Mouse (Mus musculus) brain, embryonic 14.5 days (tissue): ENCODE measurements at regions not wholly inside any gene's neighbourhood (a gene's known extent, or its start where the extent isn't known, plus 50 kb on each side); places are given as distances from the start of the nearest gene placed in this dataset.

Source experiments
- DNase-seq: peaks from one replicate; pipeline ENCODE4 v3.0.0-alpha.2; 2011; ENCODE audit warnings: low read depth
- CTCF ChIP-seq: fragments of 200-500 bp; IDR thresholded peaks from 2 replicates; pipeline ENCODE4 v1.5.1; 2012; ENCODE audit warnings: inconsistent platforms, mild to moderate bottlenecking, moderate library complexity, borderline replicate concordance; ENCODE audit not compliant: insufficient read depth, insufficient read length; ENCODE audit errors: extremely low read depth
- POLR2A ChIP-seq: fragments of 200-500 bp; IDR thresholded peaks from 2 replicates; pipeline ENCODE4 v1.6.1; 2012; ENCODE audit warnings: mild to moderate bottlenecking, inconsistent platforms, borderline replicate concordance; ENCODE audit not compliant: poor library complexity, insufficient read depth, insufficient read length, severe bottlenecking; ENCODE audit errors: extremely low read depth

DNA sequence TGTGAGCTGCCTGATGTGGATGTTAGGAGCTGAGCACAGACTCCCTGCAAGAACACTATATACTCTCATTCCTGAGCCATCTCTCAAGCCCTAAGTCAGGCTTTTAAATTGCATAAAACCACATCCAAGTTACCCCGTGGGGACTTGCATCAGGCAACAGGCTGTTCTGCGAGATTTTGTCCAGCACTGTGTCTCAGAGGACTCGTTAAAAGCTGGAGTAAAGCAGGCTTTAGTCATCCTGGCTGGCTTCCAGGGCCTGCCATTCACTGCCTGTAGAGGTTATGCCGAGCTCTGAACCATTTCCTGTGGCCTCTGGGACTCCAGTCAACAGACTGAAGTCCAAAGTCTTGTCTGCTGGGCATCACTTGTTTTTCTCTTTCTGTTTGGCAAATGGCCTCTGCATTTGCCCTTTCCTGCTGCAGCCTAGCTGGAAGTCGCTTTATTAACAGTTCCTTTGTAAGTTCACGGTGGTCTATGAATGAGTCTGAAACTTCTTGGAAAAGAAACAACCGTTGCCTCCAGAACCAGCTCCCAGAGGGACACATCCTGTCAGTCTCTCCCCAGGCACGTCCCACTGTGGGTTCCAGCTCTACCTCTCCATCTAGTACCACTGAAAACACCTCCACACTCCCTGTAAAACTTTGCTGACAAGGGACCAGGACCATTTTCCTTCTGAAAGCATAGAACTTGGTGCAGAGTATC lies 61.8 kb upstream of the C1qtnf3 start:
- no peak for TF ChIP-seq CTCF
- TF ChIP-seq POLR2A = no peak
- DNase-seq = peak; percentile 86

DNA sequence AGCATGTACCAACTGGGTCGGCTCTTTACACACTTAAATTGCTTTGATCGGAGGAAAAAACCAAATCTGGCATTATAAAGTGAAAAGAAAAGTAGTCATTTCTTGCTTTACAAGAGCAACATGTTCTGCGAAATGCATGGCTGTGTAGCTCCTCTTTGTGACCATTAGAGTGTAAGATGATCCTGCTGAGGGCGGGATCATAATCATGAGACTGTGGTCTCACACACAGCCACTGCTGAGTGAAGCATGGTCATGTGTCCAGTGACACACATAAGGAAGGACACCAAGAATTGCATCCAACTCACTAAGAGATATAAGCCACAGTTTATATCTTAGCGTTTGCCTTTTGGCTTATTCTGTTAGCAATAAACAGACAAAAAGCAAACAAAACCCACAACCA lies 53.8 kb upstream of the C1qtnf3 start:
- DNase-seq = no peak
- no peak for TF ChIP-seq CTCF
- TF ChIP-seq POLR2A = no peak

DNA sequence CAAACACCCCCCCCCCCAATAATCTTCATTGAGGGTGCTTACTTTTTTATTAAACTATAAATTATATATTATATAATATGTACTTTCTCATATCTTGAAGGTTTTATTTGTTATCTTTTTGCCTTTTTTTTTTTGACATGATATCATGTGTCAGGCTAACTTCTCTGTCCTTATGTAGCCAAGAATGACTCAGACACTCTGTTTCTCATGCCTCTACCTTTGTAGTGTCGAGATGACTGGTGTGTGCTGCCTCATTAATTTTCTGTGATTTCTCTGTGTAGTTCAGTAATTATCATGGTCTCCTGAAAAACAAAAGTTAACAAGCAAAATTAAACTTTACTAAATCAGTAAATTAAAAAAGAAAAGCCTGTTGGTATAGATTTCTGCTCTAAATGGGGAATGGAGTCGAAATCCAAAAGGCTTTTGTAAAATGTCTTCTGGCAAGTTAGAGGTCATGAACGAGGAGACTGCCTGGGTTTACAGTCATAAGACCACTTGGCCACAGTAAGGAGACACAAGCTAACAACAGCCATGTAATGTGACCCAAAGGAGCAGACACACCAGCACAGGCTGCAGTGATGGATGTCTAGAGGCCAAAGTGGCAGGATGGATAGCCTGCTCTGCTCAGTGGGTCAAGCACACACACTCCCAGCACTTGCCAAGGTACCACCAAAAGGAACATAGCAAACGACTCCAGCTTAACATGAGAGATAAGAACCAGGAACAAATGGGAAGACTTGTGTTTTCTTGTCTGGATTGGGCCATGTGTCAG lies 53.2 kb upstream of the C1qtnf3 start:
- TF ChIP-seq CTCF = no peak
- no peak for TF ChIP-seq POLR2A
- DNase-seq = no peak

DNA sequence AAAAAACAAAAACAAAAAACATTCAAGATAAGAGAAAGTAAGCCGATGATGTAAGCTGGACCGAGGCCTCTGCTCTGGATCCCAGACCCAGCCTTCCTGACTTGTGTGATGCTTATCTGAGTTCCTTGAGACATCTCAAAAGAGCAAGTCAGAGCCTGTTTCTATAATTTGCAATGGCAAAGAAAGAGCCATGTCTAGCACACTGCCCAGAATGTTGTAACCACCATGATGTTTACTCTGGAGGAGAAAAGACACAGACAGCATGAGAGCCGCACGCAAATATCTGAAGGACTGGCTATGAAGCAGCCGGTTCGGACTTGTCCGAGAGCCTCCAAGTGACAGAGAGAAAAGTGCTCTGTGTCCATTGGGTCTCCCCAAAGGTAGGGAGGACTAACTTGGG lies 52.2 kb upstream of the C1qtnf3 start:
- no peak for DNase-seq
- TF ChIP-seq CTCF (no peak), POLR2A (no peak)

DNA sequence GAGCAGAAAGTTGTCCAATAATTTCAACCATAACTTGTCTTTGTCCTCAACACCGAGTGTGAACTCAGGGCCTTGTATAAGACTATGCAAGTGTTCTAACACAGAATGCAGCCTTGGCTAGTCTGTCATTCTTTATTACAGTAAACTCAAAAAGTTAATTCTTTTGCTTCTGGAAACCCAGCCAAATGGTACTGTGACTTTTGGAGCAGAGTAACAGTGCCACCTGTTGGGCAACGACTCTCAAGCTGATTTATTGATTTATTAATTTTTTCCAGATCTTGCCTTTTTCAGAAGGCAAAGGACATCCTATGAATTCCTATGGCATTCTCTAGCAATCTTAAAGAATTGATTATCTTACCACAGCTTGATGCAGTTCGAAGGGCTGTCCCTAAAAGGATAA lies 51.1 kb upstream of the C1qtnf3 start:
- no peak for TF ChIP-seq POLR2A
- TF ChIP-seq CTCF = peak; percentile 52; the same call in 1 of the 2 replicates

DNA sequence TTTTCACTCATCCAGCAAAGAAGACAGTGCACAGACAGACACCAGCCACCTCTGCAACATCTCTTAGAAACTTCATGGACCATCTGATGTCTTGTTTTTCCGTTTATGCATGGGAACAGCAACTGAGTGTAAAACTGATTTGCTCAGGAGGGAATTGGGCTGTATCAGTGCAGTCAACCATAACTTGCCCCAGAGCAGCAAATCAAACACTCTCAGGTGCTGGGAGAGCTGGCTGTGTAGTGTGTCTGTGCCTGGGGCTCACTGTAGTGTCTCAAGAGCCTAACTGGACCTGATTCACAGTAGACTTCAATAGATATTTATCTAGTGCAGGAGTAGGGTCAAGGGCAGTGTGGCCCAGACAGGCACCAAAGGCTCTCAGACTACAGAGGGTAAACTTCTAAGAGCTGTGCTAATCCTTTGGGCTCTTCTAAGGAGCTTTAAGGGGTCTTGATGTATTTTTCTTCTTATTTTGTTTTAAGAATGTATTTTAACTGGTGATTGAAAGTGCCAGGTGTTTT lies 50.3 kb upstream of the C1qtnf3 start:
- DNase-seq = no peak
- TF ChIP-seq CTCF (no peak), POLR2A (no peak)

More for the DNA sequence above, 51.1 kb upstream of the C1qtnf3 start:
- peak; percentile 65 for DNase-seq
